Mouse (Mus musculus) monocyte, adult 2 months (primary cell): ENCODE measurements around the gene Styk1.

Experiments used
- DNase-seq, 2 experiments: peaks; one replicate each; pipeline ENCODE4 v3.0.0; 2022; ENCODE audit warnings: low spot score in 2 of 2, low read depth in 1 of 2

The Styk1 gene

GRCm38 (mm10) chr6:131353352-131353919 is at the start of gene Styk1:
Styk1 (minus strand) TSS chr6:131353597.
- peak; percentile 64 to 65 for DNase-seq

GRCm38 (mm10) chr6:131403036-131403435 is 49.6 kb upstream of the Styk1 start:
- DNase-seq: no peak

- DNase-seq: no peak
These were observed 49.2 kb upstream of the Styk1 start for GRCm38 (mm10) chr6:131402606-131403005.

- DNase-seq: no peak
These were observed 47.9 kb upstream of the Styk1 start for GRCm38 (mm10) chr6:131401259-131401658.

- DNase-seq: no peak
These were observed 43.3 kb upstream of the Styk1 start for GRCm38 (mm10) chr6:131396650-131397049.

GRCm38 (mm10) chr6:131393873-131394660 is 40.7 kb upstream of the Styk1 start:
- DNase-seq: no peak

- peak in 1 of 2 experiments; percentile 53 for DNase-seq
These were observed 34.9 kb upstream of the Styk1 start, which contains the start of gene Ybx3 for GRCm38 (mm10) chr6:131388040-131389021. Ybx3 (minus strand) TSS chr6:131388476.

GRCm38 (mm10) chr6:131387221-131388039 is 34.0 kb upstream of the Styk1 start:
- DNase-seq: peak; percentile 37 to 44

- no peak for DNase-seq
These were observed 33.1 kb upstream of the Styk1 start for GRCm38 (mm10) chr6:131386416-131387019.

- no peak for DNase-seq
These were observed 32.1 kb upstream of the Styk1 start for GRCm38 (mm10) chr6:131385469-131385868.

GRCm38 (mm10) chr6:131383713-131384330 is 30.4 kb upstream of the Styk1 start:
- no peak for DNase-seq

- DNase-seq: no peak
These were observed 29.6 kb upstream of the Styk1 start for GRCm38 (mm10) chr6:131382984-131383337.

- DNase-seq: no peak
These were observed 29.0 kb upstream of the Styk1 start for GRCm38 (mm10) chr6:131382232-131382983.

GRCm38 (mm10) chr6:131378858-131379428 is 25.5 kb upstream of the Styk1 start:
- DNase-seq: no peak

- no peak for DNase-seq
These were observed 24.0 kb upstream of the Styk1 start for GRCm38 (mm10) chr6:131377378-131377777.

GRCm38 (mm10) chr6:131374594-131375340 is 21.4 kb upstream of the Styk1 start:
- no peak for DNase-seq

- DNase-seq: no peak
These were observed 19.8 kb upstream of the Styk1 start for GRCm38 (mm10) chr6:131373160-131373559.

- DNase-seq: no peak
These were observed 17.4 kb upstream of the Styk1 start for GRCm38 (mm10) chr6:131370767-131371166.
